Mouse (Mus musculus): Measurements from ENCODE around the gene Ptrh1.

Ptrh1 gene

GRCm38 (mm10) chr2:32757056-32757845 lies 18.3 kb upstream of the Ptrh1 start, which contains the start of gene Tor2a:
Gene Tor2a (plus strand): TSS chr2:32757234.
- DNase-seq = peak; percentile 98 to 99

GRCm38 (mm10) chr2:32758503-32758902 lies 17.1 kb upstream of the Ptrh1 start:
- DNase-seq = no peak

GRCm38 (mm10) chr2:32759001-32759400 lies 16.6 kb upstream of the Ptrh1 start:
- no peak for DNase-seq

- no peak for DNase-seq
These were observed 14.2 kb upstream of the Ptrh1 start for GRCm38 (mm10) chr2:32761361-32761760.

GRCm38 (mm10) chr2:32761859-32762258 lies 13.7 kb upstream of the Ptrh1 start:
- no peak for DNase-seq

- DNase-seq = no peak
These were observed 12.2 kb upstream of the Ptrh1 start for GRCm38 (mm10) chr2:32763353-32763752.

GRCm38 (mm10) chr2:32767241-32767640 lies 8.3 kb upstream of the Ptrh1 start:
- DNase-seq = no peak

- DNase-seq = peak; percentile 16 to 44
These were observed 6.8 kb upstream of the Ptrh1 start for GRCm38 (mm10) chr2:32768661-32769285.

- no peak for DNase-seq
These were observed 6.1 kb upstream of the Ptrh1 start for GRCm38 (mm10) chr2:32769327-32770085.

GRCm38 (mm10) chr2:32771886-32772285 lies 3.7 kb upstream of the Ptrh1 start:
- DNase-seq = peak; percentile 27 to 46

- no peak for DNase-seq
These were observed 2.8 kb upstream of the Ptrh1 start for GRCm38 (mm10) chr2:32772626-32773279.

- peak; percentile 30 to 44 for DNase-seq
These were observed 606 bp downstream of the Ptrh1 start for GRCm38 (mm10) chr2:32776192-32776591.

GRCm38 (mm10) chr2:32778081-32778480 lies 2.5 kb downstream of the Ptrh1 start:
- peak; percentile 85 to 93 for DNase-seq

- DNase-seq = peak; percentile 66 to 73
These were observed 3.5 kb downstream of the Ptrh1 start for GRCm38 (mm10) chr2:32779131-32779530.

- DNase-seq = no peak
These were observed 4.1 kb downstream of the Ptrh1 start for GRCm38 (mm10) chr2:32779714-32780113.

- no peak for DNase-seq
These were observed 6.1 kb downstream of the Ptrh1 start for GRCm38 (mm10) chr2:32781710-32782109.

GRCm38 (mm10) chr2:32784048-32784681 lies 8.6 kb downstream of the Ptrh1 start, which contains the start of gene Cfap157:
Gene Cfap157 (minus strand): TSS chr2:32784428.
- DNase-seq = no peak

GRCm38 (mm10) chr2:32787176-32787575 lies 11.6 kb downstream of the Ptrh1 start:
- DNase-seq = no peak

- no peak for DNase-seq
These were observed 13.0 kb downstream of the Ptrh1 start for GRCm38 (mm10) chr2:32788581-32788980.

- no peak for DNase-seq
These were observed 15.7 kb downstream of the Ptrh1 start for GRCm38 (mm10) chr2:32791297-32791696.

- no peak for DNase-seq
These were observed 20.3 kb downstream of the Ptrh1 start for GRCm38 (mm10) chr2:32795748-32796418.

Data from thymus, postnatal 36 days (tissue).